Mouse (Mus musculus) myocyte (in vitro differentiated cells): ENCODE data around the gene Fam167b. TPM values are rescaled to one million over a fixed set of nuclear protein-coding genes. Genes with fewer than 3 reads are reported as not detected.

Source experiments
- H3K27me3 ChIP-seq: one replicate; pipeline ENCODE4 v1.6.1; 2011; ENCODE audit not compliant: control insufficient read depth, insufficient read depth, insufficient read length
- H3K36me3 ChIP-seq: one replicate; pipeline ENCODE4 v1.6.1; 2011; ENCODE audit not compliant: control insufficient read depth, insufficient read depth
- H3K4me2 ChIP-seq: one replicate; pipeline ENCODE4 v1.6.1; 2011; ENCODE audit warnings: low read depth, control low read depth
- H3K4me3 ChIP-seq: one replicate; pipeline ENCODE4 v1.5.1; 2011; ENCODE audit warnings: mild to moderate bottlenecking, control low read depth, moderate library complexity
- H3K79me2 ChIP-seq: one replicate; pipeline ENCODE4 v1.6.1; 2011; ENCODE audit not compliant: control insufficient read depth, insufficient read depth
- H3ac ChIP-seq: one replicate; pipeline ENCODE4 v1.6.1; 2011; ENCODE audit not compliant: control insufficient read depth, insufficient read length
- CEBPB ChIP-seq: IDR thresholded peaks from 2 replicates; pipeline ENCODE4 v1.6.1; 2011; ENCODE audit warnings: mild to moderate bottlenecking, moderate library complexity; ENCODE audit not compliant: poor library complexity, insufficient read depth, severe bottlenecking
- E2F4 ChIP-seq: IDR thresholded peaks from one replicate; pipeline ENCODE4 v1.6.1; 2011; ENCODE audit warnings: mild to moderate bottlenecking, control low read depth, moderate library complexity; ENCODE audit not compliant: insufficient read depth
- MAX ChIP-seq: IDR thresholded peaks from one replicate; pipeline ENCODE4 v1.6.1; 2011; ENCODE audit warnings: low read depth, mild to moderate bottlenecking, control low read depth
- MYOD1 ChIP-seq, 3 experiments: IDR thresholded peaks; one replicate each; pipeline ENCODE4 v1.6.1; 2011; ENCODE audit warnings: control low read depth in 2 of 3, low read depth in 2 of 3, mild to moderate bottlenecking in 2 of 3, moderate library complexity in 1 of 3; ENCODE audit not compliant: insufficient read length in 2 of 3, control insufficient read depth in 1 of 3
- MYOG ChIP-seq, 3 experiments: IDR thresholded peaks; one replicate each; pipeline ENCODE4 v1.6.1; 2011; ENCODE audit warnings: control low read depth in 2 of 3, low read depth in 2 of 3, mild to moderate bottlenecking in 2 of 3; ENCODE audit not compliant: insufficient read length in 2 of 3, control insufficient read depth in 1 of 3, insufficient read depth in 1 of 3
- POLR2A ChIP-seq: IDR thresholded peaks from one replicate; pipeline ENCODE4 v1.6.1; 2011; ENCODE audit warnings: low read depth, mild to moderate bottlenecking, control low read depth, moderate library complexity; ENCODE audit not compliant: insufficient read length
- POLR2AphosphoS2 ChIP-seq: IDR thresholded peaks from one replicate; pipeline ENCODE4 v1.6.1; 2011; ENCODE audit warnings: low read depth, control low read depth; ENCODE audit not compliant: insufficient read length
- REST ChIP-seq: IDR thresholded peaks from one replicate; pipeline ENCODE4 v1.6.1; 2011; ENCODE audit warnings: mild to moderate bottlenecking, control low read depth, moderate library complexity; ENCODE audit not compliant: insufficient read depth, insufficient read length
- SRF ChIP-seq: IDR thresholded peaks from one replicate; pipeline ENCODE4 v1.6.1; 2011; ENCODE audit warnings: low read depth; ENCODE audit not compliant: control insufficient read depth, insufficient read length
- TCF12 ChIP-seq: IDR thresholded peaks from one replicate; pipeline ENCODE4 v1.6.1; 2011; ENCODE audit warnings: mild to moderate bottlenecking, control low read depth; ENCODE audit not compliant: poor library complexity, insufficient read depth, severe bottlenecking
- TCF3 ChIP-seq: IDR thresholded peaks from one replicate; pipeline ENCODE4 v1.6.1; 2011; ENCODE audit warnings: low read depth, control low read depth; ENCODE audit not compliant: insufficient read length
- USF1 ChIP-seq: IDR thresholded peaks from one replicate; pipeline ENCODE4 v1.6.1; 2011; ENCODE audit warnings: low read depth, mild to moderate bottlenecking, control low read depth, moderate library complexity
- polyA plus RNA-seq: library from polyadenylated mRNA; unstranded; fragments of >200 nt; fragmentation: generic; extraction: Trizol; gene quantifications from one replicate; pipeline ENCODE4 v1.2.1, GENCODE M21; 2012; ENCODE audit warnings: missing spikeins

Gene Fam167b
- polyA plus RNA-seq, 1 experiment: 0.10 TPM

- TF ChIP-seq USF1 (no peak), MYOG (IDR thresholded peaks at IDR 0.05; ENCODE audit: control insufficient read depth in 1 of 3, insufficient read depth in 1 of 3, insufficient read length in 2 of 3, low read depth in 2 of 3) (no peak), CEBPB (no peak), MYOD1 (IDR thresholded peaks at IDR 0.05; ENCODE audit: control insufficient read depth in 1 of 3, insufficient read length in 2 of 3, low read depth in 2 of 3) (no peak), E2F4 (no peak), REST (no peak), TCF3 (no peak)
- Histone ChIP-seq H3K79me2 (no peaks in the 10 kb centered on the region), H3K4me2 (no peak overlapping the region), H3K36me3 (no peaks in the 10 kb centered on the region), H3ac (no peak overlapping the region), H3K4me3 (no peak overlapping the region), H3K27me3 (no peaks in the 10 kb centered on the region)
Measured at GRCm38 (mm10) chr4:129572236-129573092, 5.9 kb downstream of the Fam167b start.

GRCm38 (mm10) chr4:129571551-129572084 is 6.7 kb downstream of the Fam167b start:
- Histone ChIP-seq H3K4me3 (no peak overlapping the region), H3K79me2 (no peaks in the 10 kb centered on the region), H3K36me3 (no peaks in the 10 kb centered on the region), H3ac (no peak overlapping the region), H3K27me3 (no peaks in the 10 kb centered on the region), H3K4me2 (no peak overlapping the region)
- TF ChIP-seq USF1 (no peak), MYOD1 (IDR thresholded peaks at IDR 0.05; ENCODE audit: control insufficient read depth in 1 of 3, insufficient read length in 2 of 3, low read depth in 2 of 3) (no peak), E2F4 (no peak), SRF (no peak), MAX (no peak), TCF3 (no peak), TCF12 (no peak), POLR2AphosphoS2 (no peak), POLR2A (no peak), MYOG (IDR thresholded peaks at IDR 0.05; ENCODE audit: control insufficient read depth in 1 of 3, insufficient read depth in 1 of 3, insufficient read length in 2 of 3, low read depth in 2 of 3) (no peak), REST (no peak), CEBPB (no peak)

- Histone ChIP-seq H3K4me2 (no peak overlapping the region), H3ac (no peak overlapping the region), H3K36me3 (no peaks in the 10 kb centered on the region), H3K4me3 (no peak overlapping the region), H3K27me3 (no peaks in the 10 kb centered on the region), H3K79me2 (no peaks in the 10 kb centered on the region)
- no peak for TF ChIP-seq USF1
- TF ChIP-seq E2F4: no peak
- no peak for TF ChIP-seq POLR2A
- no peak for TF ChIP-seq TCF12
- TF ChIP-seq SRF: no peak
- no peak for TF ChIP-seq MYOD1 (IDR thresholded peaks at IDR 0.05; ENCODE audit: control insufficient read depth in 1 of 3, insufficient read length in 2 of 3, low read depth in 2 of 3)
- no peak for TF ChIP-seq REST
- no peak for TF ChIP-seq TCF3
- no peak for TF ChIP-seq MYOG (IDR thresholded peaks at IDR 0.05; ENCODE audit: control insufficient read depth in 1 of 3, insufficient read depth in 1 of 3, insufficient read length in 2 of 3, low read depth in 2 of 3)
- TF ChIP-seq POLR2AphosphoS2: no peak
- TF ChIP-seq MAX: no peak
Measured at GRCm38 (mm10) chr4:129570028-129570427, 8.3 kb downstream of the Fam167b start.

GRCm38 (mm10) chr4:129568366-129568765 is 10.0 kb downstream of the Fam167b start:
- TF ChIP-seq SRF: no peak
- no peak for TF ChIP-seq MAX
- no peak for TF ChIP-seq CEBPB
- TF ChIP-seq POLR2AphosphoS2: no peak
- no peak for TF ChIP-seq USF1
- TF ChIP-seq TCF12: no peak
- TF ChIP-seq POLR2A: no peak
- TF ChIP-seq MYOD1 (IDR thresholded peaks at IDR 0.05; ENCODE audit: control insufficient read depth in 1 of 3, insufficient read length in 2 of 3, low read depth in 2 of 3): no peak
- TF ChIP-seq REST: no peak
- TF ChIP-seq MYOG (IDR thresholded peaks at IDR 0.05; ENCODE audit: control insufficient read depth in 1 of 3, insufficient read depth in 1 of 3, insufficient read length in 2 of 3, low read depth in 2 of 3): no peak
- no peak for TF ChIP-seq E2F4
- TF ChIP-seq TCF3: no peak
- no peak overlapping the region for H3K4me2 ChIP-seq
- no peaks in the 10 kb centered on the region for H3K27me3 ChIP-seq
- H3K4me3 ChIP-seq: no peak overlapping the region
- H3K36me3 ChIP-seq: no peaks in the 10 kb centered on the region
- no peak overlapping the region for H3ac ChIP-seq
- no peaks in the 10 kb centered on the region for H3K79me2 ChIP-seq
